Mouse (Mus musculus) Muller cell, postnatal 12 days (primary cell): ENCODE results near the gene Gabrp.

Experiments used
- DNase-seq: peaks from one replicate; pipeline ENCODE4 v3.0.0-alpha.2; 2015; ENCODE audit errors: inconsistent ontology term

The Gabrp gene

GRCm38 (mm10) chr11:33529576-33529975 is 49.2 kb downstream of the Gabrp start:
- DNase-seq = no peak

GRCm38 (mm10) chr11:33513376-33513991 is 65.3 kb downstream of the Gabrp start, which contains the start of gene Ranbp17:
Ranbp17 (minus strand) TSS chr11:33513746.
- peak; percentile 70 for DNase-seq

GRCm38 (mm10) chr11:33512854-33513375 is 65.8 kb downstream of the Gabrp start:
- DNase-seq = peak; percentile 90

- DNase-seq = no peak
Observed at GRCm38 (mm10) chr11:33509401-33509800, 69.4 kb downstream of the Gabrp start.
